ENCODE assay signal across 6 mouse cellular contexts in the genomic region with DNA sequence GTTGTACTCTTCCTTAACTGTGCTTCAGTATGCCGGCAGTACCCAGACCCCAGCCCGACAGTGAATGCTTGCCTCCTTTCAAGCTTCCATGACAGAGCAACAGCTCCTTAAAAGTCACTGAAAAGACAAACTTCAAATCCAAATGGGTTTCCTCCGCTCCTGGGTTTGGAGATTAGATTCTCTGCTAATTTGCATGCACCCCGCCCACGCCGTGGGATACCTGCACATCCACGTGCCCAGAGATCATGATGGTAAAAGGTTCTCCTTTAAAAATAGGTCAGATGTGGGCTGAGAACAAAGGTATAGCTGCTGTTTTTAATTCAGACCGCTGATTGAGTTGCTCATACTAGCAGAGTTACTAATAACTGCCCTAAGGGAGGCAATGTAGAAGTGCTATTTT.
"Had no signal": no experiment of that assay in that cellular context is flagged by ENCODE, and none has a peak within 500 bp of the region (broad histone marks: within the 10 kb centered on the region; RNA-seq: fewer than 3 reads in every experiment).

No protein-coding gene starts in this region.

- DNase-seq: kidney, adult 2 months; kidney, postnatal 14 days; lung, embryonic 14.5 days; lung, postnatal 10 days; lung, postnatal 4 days; thymus, postnatal 36 days had no signal
